Comparison of ENCODE assay signal across 28 mouse cellular contexts in the genomic region with DNA sequence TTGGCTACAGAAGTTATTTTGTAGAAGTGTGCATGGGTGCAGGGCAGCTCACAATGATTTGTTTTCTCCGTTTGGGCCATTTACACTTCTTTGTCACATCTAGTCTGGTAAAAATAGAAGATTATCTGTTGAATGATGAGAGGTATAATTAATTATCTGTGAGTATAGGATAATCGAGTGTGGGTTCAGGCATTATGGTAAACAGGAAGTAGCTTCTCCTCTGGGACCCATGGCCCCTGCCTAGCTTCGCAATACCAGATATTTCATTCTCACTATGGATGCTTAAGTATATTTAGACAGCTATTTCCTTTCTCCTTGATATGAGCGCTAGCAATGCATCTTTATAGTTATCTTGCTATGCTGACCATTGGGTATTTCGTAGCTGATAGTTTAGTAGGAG.
"Had no signal": no experiment of that assay in that cellular context is flagged by ENCODE, and none has a peak within 500 bp of the region (broad histone marks: within the 10 kb centered on the region; RNA-seq: fewer than 3 reads in every experiment).

No protein-coding gene starts in this region.

- H3K27me3 ChIP-seq: limb, embryonic 12.5 days; limb, embryonic 13.5 days; limb, embryonic 15.5 days; liver, embryonic 12.5 days; liver, embryonic 13.5 days; liver, embryonic 15.5 days; megakaryocyte, embryonic 14.5 days; midbrain, embryonic 12.5 days; midbrain, embryonic 13.5 days; midbrain, embryonic 15.5 days; neural tube, embryonic 12.5 days; neural tube, embryonic 13.5 days had no signal

- H3K4me1 ChIP-seq: limb, embryonic 10.5 days; limb, embryonic 12.5 days; limb, embryonic 13.5 days; limb, embryonic 15.5 days; liver, embryonic 12.5 days; liver, embryonic 13.5 days; liver, embryonic 15.5 days; megakaryocyte, embryonic 14.5 days; midbrain, embryonic 10.5 days; midbrain, embryonic 12.5 days; midbrain, embryonic 13.5 days; midbrain, embryonic 15.5 days; neural tube, embryonic 12.5 days; neural tube, embryonic 13.5 days had no signal

- H3K9me3 ChIP-seq: limb, embryonic 10.5 days; limb, embryonic 12.5 days; limb, embryonic 13.5 days; limb, embryonic 15.5 days; liver, embryonic 12.5 days; liver, embryonic 13.5 days; liver, embryonic 15.5 days; megakaryocyte, embryonic 14.5 days; midbrain, embryonic 10.5 days; midbrain, embryonic 12.5 days; midbrain, embryonic 13.5 days; midbrain, embryonic 15.5 days; neural tube, embryonic 12.5 days; neural tube, embryonic 13.5 days had no signal

- H3K27ac ChIP-seq: left cerebral cortex, adult 2 months; limb, embryonic 10.5 days; limb, embryonic 12.5 days; limb, embryonic 13.5 days; limb, embryonic 15.5 days; liver, embryonic 12.5 days; liver, embryonic 13.5 days; liver, embryonic 14.5 days; liver, embryonic 15.5 days; macrophage; midbrain, embryonic 10.5 days; midbrain, embryonic 12.5 days; midbrain, embryonic 13.5 days; midbrain, embryonic 15.5 days; neural tube, embryonic 12.5 days; neural tube, embryonic 13.5 days had no signal

- H3K4me2 ChIP-seq: limb, embryonic 12.5 days; limb, embryonic 13.5 days; limb, embryonic 15.5 days; liver, embryonic 11.5 days; liver, embryonic 12.5 days; liver, embryonic 13.5 days; liver, embryonic 15.5 days; midbrain, embryonic 11.5 days; midbrain, embryonic 12.5 days; midbrain, embryonic 13.5 days; midbrain, embryonic 15.5 days; neural tube, embryonic 12.5 days; neural tube, embryonic 13.5 days had no signal

- DNase-seq: layer of hippocampus, postnatal 36 days; left cerebral cortex, postnatal 4 days; liver; liver, embryonic 13.5 days; liver, postnatal 0 days; lung, adult 18-20 months; lung, adult 2 months; midbrain, embryonic 14.5 days had no signal

- H3K36me3 ChIP-seq: limb, embryonic 10.5 days; limb, embryonic 12.5 days; limb, embryonic 13.5 days; limb, embryonic 15.5 days; liver, embryonic 12.5 days; liver, embryonic 13.5 days; liver, embryonic 15.5 days; midbrain, embryonic 10.5 days; midbrain, embryonic 12.5 days; midbrain, embryonic 13.5 days; midbrain, embryonic 15.5 days; neural tube, embryonic 12.5 days; neural tube, embryonic 13.5 days had no signal

- H3K4me3 ChIP-seq: left cerebral cortex, adult 2 months; limb, embryonic 10.5 days; limb, embryonic 12.5 days; limb, embryonic 13.5 days; limb, embryonic 15.5 days; liver, embryonic 12.5 days; liver, embryonic 13.5 days; liver, embryonic 15.5 days; megakaryocyte, embryonic 14.5 days; midbrain, embryonic 10.5 days; midbrain, embryonic 12.5 days; midbrain, embryonic 13.5 days; midbrain, embryonic 15.5 days; myocyte; neural tube, embryonic 12.5 days; neural tube, embryonic 13.5 days had no signal

- H3K9ac ChIP-seq: limb, embryonic 12.5 days; limb, embryonic 13.5 days; limb, embryonic 15.5 days; liver, embryonic 12.5 days; liver, embryonic 13.5 days; liver, embryonic 14.5 days; liver, embryonic 15.5 days; liver, postnatal 0 days; midbrain, embryonic 12.5 days; midbrain, embryonic 13.5 days; midbrain, embryonic 15.5 days; neural tube, embryonic 12.5 days; neural tube, embryonic 13.5 days had no signal

- ATAC-seq: liver, embryonic 12.5 days; liver, postnatal 0 days; midbrain, embryonic 13.5 days; midbrain, embryonic 15.5 days; midbrain, embryonic 16.5 days had no signal
